Mouse (Mus musculus) kidney, adult 2 months (tissue): ENCODE results near the gene Prtn3.

Experiments used
- CTCF ChIP-seq: fragments of 200-500 bp; conservative IDR thresholded peaks from 2 replicates; pipeline ENCODE4 v1.5.1; 2011; ENCODE audit warnings: low read depth, mild to moderate bottlenecking, control low read depth, low read length, moderate library complexity, mixed read lengths; ENCODE audit not compliant: insufficient read depth, insufficient read length
- POLR2A ChIP-seq: fragments of 200-500 bp; IDR thresholded peaks from one replicate; pipeline ENCODE4 v1.6.1; 2011; ENCODE audit warnings: low read depth, low read length, control low read depth

- TF ChIP-seq CTCF (no peak), POLR2A (no peak)
Measured at GRCm38 (mm10) chr10:79907415-79907814, 33.1 kb downstream of the Prtn3 start.
